ENCODE assay signal across 12 mouse cellular contexts in the genomic region with DNA sequence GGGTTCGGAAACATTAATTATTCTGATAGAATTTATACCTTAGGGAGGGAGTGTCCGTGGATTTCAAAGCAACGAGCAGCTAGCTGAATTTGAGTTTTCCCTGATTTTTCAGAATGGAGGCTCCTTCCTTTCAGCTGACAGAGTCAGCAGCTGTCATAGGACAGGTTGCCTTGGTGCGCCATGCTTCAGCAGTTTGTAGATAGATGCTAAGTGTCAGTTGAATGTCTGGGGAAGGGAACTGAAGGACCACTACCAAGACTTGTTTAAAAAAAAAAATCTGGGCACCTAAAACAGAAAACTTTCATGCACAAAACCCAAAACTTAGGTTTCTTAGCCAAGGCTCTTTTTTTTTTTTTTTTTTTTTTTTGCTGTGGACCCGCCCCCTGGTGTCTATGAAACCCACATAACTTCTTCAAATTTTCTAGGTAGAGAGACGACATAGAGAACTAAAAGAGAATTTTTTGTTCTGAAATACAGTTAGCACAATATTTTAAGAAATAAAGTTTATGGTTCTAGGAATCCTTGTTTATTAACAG. TPM values are rescaled to one million over a fixed set of nuclear protein-coding genes. Genes with fewer than 3 reads are reported as not detected.
A peak's percentile ranks its signal among the peaks of the same experiment; 100 is the strongest.
DNase-seq lines count a peak whose midpoint lies in the region; ATAC-seq lines count a peak whose summit lies in the region.
"Had no signal": no experiment of that assay in that cellular context is flagged by ENCODE, and none has a peak within 500 bp of the region (broad histone marks: within the 10 kb centered on the region; RNA-seq: fewer than 3 reads in every experiment).

No protein-coding gene starts in this region.

- H3K36me3 ChIP-seq in forebrain, embryonic 13.5 days (ENCODE audit: poor library complexity, severe bottlenecking) = peaks cover 15% of the 10 kb centered on the region
- peaks cover 8% of the 10 kb centered on the region for H3K36me3 ChIP-seq in forebrain, embryonic 14.5 days (ENCODE audit: control insufficient read depth, insufficient read depth, low read length)
- peaks cover 7% of the 10 kb centered on the region; the same call in 1 of the 2 replicates for H3K36me3 ChIP-seq in kidney, embryonic 16.5 days (ENCODE audit: insufficient read depth, low read length)
- H3K36me3 ChIP-seq in hindbrain, embryonic 13.5 days = peaks cover 10% of the 10 kb centered on the region
- H3K36me3 ChIP-seq in midbrain, embryonic 14.5 days (ENCODE audit: control insufficient read depth, insufficient read depth, low read length) = peaks cover 6% of the 10 kb centered on the region; the same call in 1 of the 2 replicates
- H3K36me3 ChIP-seq: liver, embryonic 12.5 days had no signal

- intact Hi-C loops in left cerebral cortex, postnatal 10 days (cut with DNase I) = no loop called here

- H3K27me3 ChIP-seq in forebrain, embryonic 13.5 days = no peaks in the 10 kb centered on the region
- no peaks in the 10 kb centered on the region for H3K27me3 ChIP-seq in forebrain, embryonic 14.5 days (replicated peaks; ENCODE audit: control insufficient read depth, insufficient read depth, low read length)
- H3K27me3 ChIP-seq in kidney, embryonic 16.5 days (ENCODE audit: insufficient read depth, low read length) = no peaks in the 10 kb centered on the region
- no peaks in the 10 kb centered on the region for H3K27me3 ChIP-seq in hindbrain, embryonic 13.5 days
- H3K27me3 ChIP-seq in midbrain, embryonic 14.5 days (ENCODE audit: control insufficient read depth, insufficient read depth, low read length) = no peaks in the 10 kb centered on the region

- H3K9ac ChIP-seq in forebrain, embryonic 13.5 days = no peak overlapping the region
- no peak overlapping the region for H3K9ac ChIP-seq in forebrain, embryonic 14.5 days (ENCODE audit: low read length)
- H3K9ac ChIP-seq in kidney, embryonic 16.5 days (replicated peaks; ENCODE audit: low read length) = 0 out of 2 replicates have a peak overlapping the region, but pooled peaks have one; percentile 8
- no peak overlapping the region for H3K9ac ChIP-seq in hindbrain, embryonic 13.5 days
- H3K9ac ChIP-seq in midbrain, embryonic 14.5 days (replicated peaks; ENCODE audit: low read length) = no peak overlapping the region

- no peak for ATAC-seq in forebrain, embryonic 13.5 days
- no peak for ATAC-seq in forebrain, embryonic 14.5 days
- ATAC-seq in kidney, embryonic 16.5 days (ENCODE audit: low FRiP score, low TSS enrichment) = no peak
- no peak for ATAC-seq in hindbrain, embryonic 13.5 days (ENCODE audit: low FRiP score)
- peak; percentile 32; the same call in 1 of the 2 replicates for ATAC-seq in midbrain, embryonic 14.5 days (ENCODE audit: low FRiP score, low TSS enrichment)
- ATAC-seq: liver, embryonic 12.5 days had no signal

- DNase-seq in forebrain, embryonic 14.5 days (ENCODE audit: low spot score) = no peak
- DNase-seq in kidney, adult 9 months = no peak
- DNase-seq in midbrain, embryonic 14.5 days = no peak
- DNase-seq in left cerebral cortex, postnatal 10 days (ENCODE audit: extremely low spot score in 1 of 2, low spot score in 2 of 2) = no peak
- DNase-seq in ovary, postnatal 10 days (ENCODE audit: low spot score) = no peak
- DNase-seq: cerebellum, postnatal 25 days; thymus, postnatal 25 days had no signal

- H3K9me3 ChIP-seq in forebrain, embryonic 13.5 days (replicated peaks) = no peaks in the 10 kb centered on the region
- no peaks in the 10 kb centered on the region for H3K9me3 ChIP-seq in forebrain, embryonic 14.5 days (replicated peaks; ENCODE audit: control insufficient read depth, low read length)
- peaks cover 7% of the 10 kb centered on the region for H3K9me3 ChIP-seq in kidney, embryonic 16.5 days (ENCODE audit: low read length)
- no peaks in the 10 kb centered on the region for H3K9me3 ChIP-seq in hindbrain, embryonic 13.5 days
- no peaks in the 10 kb centered on the region for H3K9me3 ChIP-seq in midbrain, embryonic 14.5 days (ENCODE audit: control insufficient read depth, low read length)
- H3K9me3 ChIP-seq: liver, embryonic 12.5 days had no signal

- WGBS in forebrain, embryonic 13.5 days = 38% methylated on average over 6 of the region's 6 CpGs
- WGBS in forebrain, embryonic 14.5 days = 40% methylated on average over 6 of the region's 6 CpGs
- 29% methylated on average over 6 of the region's 6 CpGs for WGBS in kidney, embryonic 16.5 days
- WGBS in hindbrain, embryonic 13.5 days = 40% methylated on average over 6 of the region's 6 CpGs
- WGBS in midbrain, embryonic 14.5 days = 15% methylated on average over 6 of the region's 6 CpGs

- H3K27ac ChIP-seq in forebrain, embryonic 13.5 days = no peak overlapping the region
- no peak overlapping the region for H3K27ac ChIP-seq in forebrain, embryonic 14.5 days (ENCODE audit: low read depth, low read length)
- peak overlapping the region; percentile 59 for H3K27ac ChIP-seq in kidney, embryonic 16.5 days (ENCODE audit: low read length)
- H3K27ac ChIP-seq in hindbrain, embryonic 13.5 days = no peak overlapping the region
- H3K27ac ChIP-seq in midbrain, embryonic 14.5 days (replicated peaks; ENCODE audit: low read depth, low read length) = peak overlapping the region; percentile 57; the same call in 1 of the 2 replicates
- H3K27ac ChIP-seq: liver, embryonic 12.5 days; macrophage had no signal

- peak overlapping the region; percentile 28; the same call in 1 of the 2 replicates for H3K4me2 ChIP-seq in forebrain, embryonic 13.5 days
- H3K4me2 ChIP-seq in forebrain, embryonic 14.5 days (ENCODE audit: low read length) = no peak overlapping the region
- peak overlapping the region; percentile 26; the same call in 1 of the 2 replicates for H3K4me2 ChIP-seq in kidney, embryonic 16.5 days (replicated peaks; ENCODE audit: low read depth, low read length)
- H3K4me2 ChIP-seq in hindbrain, embryonic 13.5 days = 0 out of 2 replicates have a peak overlapping the region, but pooled peaks have one; percentile 23
- H3K4me2 ChIP-seq in midbrain, embryonic 14.5 days (ENCODE audit: low read length) = peak overlapping the region; percentile 26; the same call in 1 of the 2 replicates
- H3K4me2 ChIP-seq: liver, embryonic 12.5 days had no signal

- no peak overlapping the region for H3K4me3 ChIP-seq in forebrain, embryonic 13.5 days
- no peak overlapping the region for H3K4me3 ChIP-seq in forebrain, embryonic 14.5 days (ENCODE audit: low read depth, low read length)
- H3K4me3 ChIP-seq in kidney, embryonic 16.5 days (ENCODE audit: low read length) = no peak overlapping the region
- no peak overlapping the region for H3K4me3 ChIP-seq in hindbrain, embryonic 13.5 days
- H3K4me3 ChIP-seq in midbrain, embryonic 14.5 days (replicated peaks; ENCODE audit: low read depth, low read length) = no peak overlapping the region
- H3K4me3 ChIP-seq: liver, embryonic 12.5 days had no signal

- H3K4me1 ChIP-seq in forebrain, embryonic 13.5 days = peaks cover 10% of the 10 kb centered on the region
- peaks cover 11% of the 10 kb centered on the region; the same call in 1 of the 2 replicates for H3K4me1 ChIP-seq in forebrain, embryonic 14.5 days (ENCODE audit: control insufficient read depth, insufficient read depth, low read length)
- H3K4me1 ChIP-seq in kidney, embryonic 16.5 days (ENCODE audit: insufficient read depth, low read length) = peaks cover 20% of the 10 kb centered on the region
- H3K4me1 ChIP-seq in hindbrain, embryonic 13.5 days (replicated peaks) = peaks cover 12% of the 10 kb centered on the region
- H3K4me1 ChIP-seq in midbrain, embryonic 14.5 days (ENCODE audit: control insufficient read depth, insufficient read depth, low read length) = peaks cover 19% of the 10 kb centered on the region

RNA-seq across cellular contexts. Expression of a gene that starts 42.6 kb away (rescaled TPM):
- polyA plus RNA-seq in forebrain, embryonic 13.5 days (2015; fragmentation: Nextera tagmentation; extraction: Ambion mirVana) = 75.8 and 76.8 TPM in 2 replicates
- 141 and 147 TPM in 2 replicates for polyA plus RNA-seq in forebrain, embryonic 14.5 days (2014; fragmentation: Nextera tagmentation; extraction: Ambion mirVana)
- polyA plus RNA-seq in kidney, embryonic 16.5 days (2015; fragmentation: Nextera tagmentation; extraction: Ambion mirVana) = 10.0 and 12.2 TPM in 2 replicates
- polyA plus RNA-seq in hindbrain, embryonic 13.5 days (2015; fragmentation: Nextera tagmentation; extraction: Ambion mirVana) = 128 and 133 TPM in 2 replicates
- polyA plus RNA-seq in midbrain, embryonic 14.5 days (2014; fragmentation: Nextera tagmentation; extraction: Ambion mirVana) = 153 and 230 TPM in 2 replicates
- total RNA-seq in left cerebral cortex, postnatal 10 days (2021) = 100 to 1,000 TPM; 170 to 173 TPM
- polyA plus RNA-seq: macrophage had no signal

Comparison
In these comparisons a context has a peak if more than half of its experiments do, and no peak if none do; other contexts are left out.
1. H3K27ac ChIP-seq: peak in kidney, embryonic 16.5 days (single experiment) and midbrain, embryonic 14.5 days (single experiment); none in forebrain, embryonic 13.5 days (single experiment), forebrain, embryonic 14.5 days (single experiment) and hindbrain, embryonic 13.5 days (single experiment).